Mouse (Mus musculus): ENCODE measurements around the gene Vmn1r4. TPM values are rescaled to one million over a fixed set of nuclear protein-coding genes. Genes with fewer than 3 reads are reported as not detected.

Gene Vmn1r4
- polyA plus RNA-seq, 1 experiment from 2014 or later: 0.13 TPM

DNA sequence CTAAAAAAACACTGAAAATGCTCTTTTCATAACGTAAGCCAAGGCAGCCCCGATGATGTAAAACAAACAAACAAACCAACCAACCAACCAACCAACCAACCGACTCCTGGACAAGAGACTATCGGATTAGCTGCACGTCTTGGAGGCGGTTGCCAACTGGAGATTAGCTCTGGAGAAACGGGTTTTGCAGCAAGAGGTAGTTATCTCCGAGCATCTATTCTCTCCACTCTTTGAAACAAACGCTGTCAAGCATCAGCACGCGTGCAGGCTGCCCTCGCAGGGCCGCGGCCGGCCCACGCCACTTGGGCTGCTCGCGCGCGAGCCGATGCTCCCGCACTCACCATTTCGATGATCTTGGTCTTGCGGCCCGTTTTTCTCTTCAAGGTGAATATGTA, 487 bp upstream of the Vmn1r4 start:
- DNase-seq (ENCODE audit: low spot score): no peak
- Histone ChIP-seq H3K4me1 (peaks cover 23% of the 10 kb centered on the region), H3K27me3 (ENCODE audit: insufficient read depth, poor library complexity, severe bottlenecking) (no peaks in the 10 kb centered on the region), H3K36me3 (no peaks in the 10 kb centered on the region), H3K9me3 (no peaks in the 10 kb centered on the region), H3K27ac (peak overlapping the region; percentile 94), H3K4me3 (peak overlapping the region; percentile 83)
- WGBS: under 1% methylated on average over 25 of the region's 25 CpGs

- no peak overlapping the region for H3K4me3 ChIP-seq
- H3K9me3 ChIP-seq: no peaks in the 10 kb centered on the region
- H3K27ac ChIP-seq: no peak overlapping the region
- no peaks in the 10 kb centered on the region for H3K36me3 ChIP-seq
- WGBS: 62% methylated on average over 4 of the region's 4 CpGs
- H3K4me1 ChIP-seq: no peaks in the 10 kb centered on the region
- H3K27me3 ChIP-seq (ENCODE audit: insufficient read depth, poor library complexity, severe bottlenecking): no peaks in the 10 kb centered on the region
- no peak for DNase-seq (ENCODE audit: low spot score)
Observed at GRCm38 (mm10) chr6:56931648-56932415, 8.0 kb downstream of the Vmn1r4 start.

GRCm38 (mm10) chr6:56932464-56932863, 8.6 kb downstream of the Vmn1r4 start:
- DNase-seq (ENCODE audit: low spot score): no peak
- H3K9me3 ChIP-seq: no peaks in the 10 kb centered on the region
- no peaks in the 10 kb centered on the region for H3K36me3 ChIP-seq
- WGBS: 67% methylated on average over 2 of the region's 2 CpGs
- no peak overlapping the region for H3K4me3 ChIP-seq
- H3K27ac ChIP-seq: no peak overlapping the region
- no peaks in the 10 kb centered on the region for H3K27me3 ChIP-seq (ENCODE audit: insufficient read depth, poor library complexity, severe bottlenecking)
- H3K4me1 ChIP-seq: no peaks in the 10 kb centered on the region

GRCm38 (mm10) chr6:56934366-56934765, 10.6 kb downstream of the Vmn1r4 start:
- no peaks in the 10 kb centered on the region for H3K4me1 ChIP-seq
- H3K27ac ChIP-seq: no peak overlapping the region
- no peak for DNase-seq (ENCODE audit: low spot score)
- H3K4me3 ChIP-seq: no peak overlapping the region
- no peaks in the 10 kb centered on the region for H3K36me3 ChIP-seq
- H3K27me3 ChIP-seq (ENCODE audit: insufficient read depth, poor library complexity, severe bottlenecking): no peaks in the 10 kb centered on the region
- H3K9me3 ChIP-seq: no peaks in the 10 kb centered on the region
- 80% methylated on average over 4 of the region's 4 CpGs for WGBS

DNA sequence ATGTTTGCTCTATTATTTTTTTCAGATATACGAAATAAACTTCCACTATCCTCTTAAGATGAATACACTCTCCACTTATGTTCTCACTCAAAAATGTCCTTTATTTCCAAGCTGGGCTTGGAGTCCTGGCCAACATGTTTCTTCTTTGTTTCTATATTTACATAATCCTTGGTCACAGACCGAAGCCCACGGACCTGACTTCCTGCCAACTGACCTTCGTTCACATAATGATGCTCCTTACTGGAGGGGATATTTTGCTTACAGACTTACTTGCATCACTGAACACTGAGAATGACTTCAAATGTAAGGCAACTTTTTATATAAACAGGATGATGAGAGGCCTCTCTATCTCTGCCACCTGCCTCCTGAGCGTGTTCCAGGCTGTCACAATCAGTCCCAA, 32.6 kb downstream of the Vmn1r4 start:
- H3K9me3 ChIP-seq: no peaks in the 10 kb centered on the region
- DNase-seq (ENCODE audit: low spot score): no peak
- H3K27ac ChIP-seq: no peak overlapping the region
- no peaks in the 10 kb centered on the region for H3K36me3 ChIP-seq
- 77% methylated on average over 5 of the region's 5 CpGs for WGBS
- H3K4me3 ChIP-seq: no peak overlapping the region
- no peaks in the 10 kb centered on the region for H3K4me1 ChIP-seq
- no peaks in the 10 kb centered on the region for H3K27me3 ChIP-seq (ENCODE audit: insufficient read depth, poor library complexity, severe bottlenecking)

DNA sequence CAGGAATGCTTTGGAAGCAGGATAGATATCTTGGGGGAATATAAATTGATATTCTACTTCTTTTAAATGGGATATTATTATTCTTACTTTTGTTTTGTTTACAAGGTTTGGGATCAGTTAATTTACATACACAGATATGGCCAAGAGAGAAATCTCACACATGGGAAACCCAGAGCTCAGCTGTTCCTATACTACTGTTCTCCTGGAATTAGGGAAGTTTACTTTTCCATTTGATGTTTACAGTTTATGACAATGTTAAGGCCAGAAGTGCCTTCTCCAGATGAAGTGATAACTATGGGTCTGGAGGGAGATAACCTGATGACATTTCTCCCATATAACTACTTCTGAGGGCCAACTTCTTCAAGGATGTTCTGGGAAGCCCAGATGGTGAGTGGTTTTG, 46.2 kb downstream of the Vmn1r4 start, which contains the start of gene Vmn1r5:
TSS of gene Vmn1r5 (plus strand) at position 301 of the 400 bp plus-strand sequence.
- H3K27me3 ChIP-seq (ENCODE audit: insufficient read depth, poor library complexity, severe bottlenecking): no peaks in the 10 kb centered on the region
- no peaks in the 10 kb centered on the region for H3K36me3 ChIP-seq
- peaks cover 3% of the 10 kb centered on the region; the same call in 1 of the 2 replicates for H3K9me3 ChIP-seq
- no peak within 1 kb of the TSS for H3K4me3 ChIP-seq
- H3K4me1 ChIP-seq: no peaks in the 10 kb centered on the region
- H3K27ac ChIP-seq: no peak within 1 kb of the TSS
- no peak for DNase-seq (ENCODE audit: low spot score)

GRCm38 (mm10) chr6:56996943-56997342, 73.1 kb downstream of the Vmn1r4 start, which contains the start of gene Vmn1r6:
TSS of gene Vmn1r6 (plus strand) at chr6:56997243.
- no peak within 1 kb of the TSS for H3K27ac ChIP-seq
- no peak within 1 kb of the TSS for H3K4me3 ChIP-seq
- H3K36me3 ChIP-seq: no peaks in the 10 kb centered on the region
- 68% methylated on average over 2 of the region's 2 CpGs for WGBS
- H3K9me3 ChIP-seq: no peaks in the 10 kb centered on the region
- H3K4me1 ChIP-seq: no peaks in the 10 kb centered on the region
- no peaks in the 10 kb centered on the region for H3K27me3 ChIP-seq (ENCODE audit: insufficient read depth, poor library complexity, severe bottlenecking)
- no peak for DNase-seq (ENCODE audit: low spot score)

Other genes starting within 250 kb of the Vmn1r4 start
- gene Lsm5, start 219.3 kb upstream of the Vmn1r4 start, polyA plus RNA-seq (2016; fragmentation: Nextera tagmentation; extraction: Ambion mirVana): 99.3 and 118 TPM in 2 replicates
- 8.6 and 9.3 TPM in 2 replicates for gene Avl9, start 209.1 kb upstream of the Vmn1r4 start, polyA plus RNA-seq (2016; fragmentation: Nextera tagmentation; extraction: Ambion mirVana)
- gene Kbtbd2, start 126.2 kb upstream of the Vmn1r4 start, polyA plus RNA-seq (2016; fragmentation: Nextera tagmentation; extraction: Ambion mirVana): 35.8 and 39.9 TPM in 2 replicates
- gene Fkbp9, start 92.0 kb upstream of the Vmn1r4 start, polyA plus RNA-seq (2016; fragmentation: Nextera tagmentation; extraction: Ambion mirVana): 122 and 142 TPM in 2 replicates
- 74.1 and 75.4 TPM in 2 replicates for gene Nt5c3, start 83 bp upstream of the Vmn1r4 start, polyA plus RNA-seq (2016; fragmentation: Nextera tagmentation; extraction: Ambion mirVana)
- gene Vmn1r5, start 46.3 kb downstream of the Vmn1r4 start, polyA plus RNA-seq (2016; fragmentation: Nextera tagmentation; extraction: Ambion mirVana): not detected in 2 replicates
- not detected in 2 replicates for gene Vmn1r6, start 73.2 kb downstream of the Vmn1r4 start, polyA plus RNA-seq (2016; fragmentation: Nextera tagmentation; extraction: Ambion mirVana)
- not detected in 2 replicates for gene Vmn1r7, start 101.3 kb downstream of the Vmn1r4 start, polyA plus RNA-seq (2016; fragmentation: Nextera tagmentation; extraction: Ambion mirVana)
- gene Vmn1r8, start 108.3 kb downstream of the Vmn1r4 start, polyA plus RNA-seq (2016; fragmentation: Nextera tagmentation; extraction: Ambion mirVana): not detected in 2 replicates
- not detected in 2 replicates for gene Vmn1r9, start 142.8 kb downstream of the Vmn1r4 start, polyA plus RNA-seq (2016; fragmentation: Nextera tagmentation; extraction: Ambion mirVana)
- gene Vmn1r10, start 185.4 kb downstream of the Vmn1r4 start, polyA plus RNA-seq (2016; fragmentation: Nextera tagmentation; extraction: Ambion mirVana): not detected in 2 replicates
- not detected in 2 replicates for gene Vmn1r11, start 209.4 kb downstream of the Vmn1r4 start, polyA plus RNA-seq (2016; fragmentation: Nextera tagmentation; extraction: Ambion mirVana)
- gene Vmn1r12, start 232.9 kb downstream of the Vmn1r4 start, polyA plus RNA-seq (2016; fragmentation: Nextera tagmentation; extraction: Ambion mirVana): not detected in 2 replicates

Data from heart, embryonic 10.5 days (tissue).